Mouse (Mus musculus) midbrain, embryonic 14.5 days (tissue): ENCODE results near the gene Vmn1r209. TPM values are rescaled to one million over a fixed set of nuclear protein-coding genes. Genes with fewer than 3 reads are reported as not detected.
"Not testable (repeated sequence)": the region's sequence is repeated elsewhere in the genome, so short reads cannot be mapped to it uniquely, and the experiment has no call there.

ENCODE experiments used
- ATAC-seq: fragments of 200-750 bp; cut with Nextera tagmentation; 2 replicates; pipeline ENCODE4 v1.8.0; 2017; ENCODE audit warnings: moderate number of reproducible peaks, moderate library complexity; ENCODE audit not compliant: low FRiP score, low TSS enrichment
- DNase-seq: peaks from one replicate; pipeline ENCODE4 v3.0.0-alpha.2; 2015
- H3K27ac ChIP-seq: fragments of 300-500 bp; sonication (generic); replicated peaks from 2 replicates; pipeline ENCODE4 v1.5.1; 2014; ENCODE audit warnings: mild to moderate bottlenecking, low read depth, low read length, moderate library complexity
- H3K27me3 ChIP-seq: fragments of 300-500 bp; sonication (generic); 2 replicates; pipeline ENCODE4 v1.6.1; 2014; ENCODE audit warnings: low read length, control low read depth, mixed read lengths; ENCODE audit not compliant: control insufficient read depth, insufficient read depth
- H3K36me3 ChIP-seq: fragments of 300-500 bp; sonication (generic); 2 replicates; pipeline ENCODE4 v1.6.1; 2014; ENCODE audit warnings: low read length, control low read depth; ENCODE audit not compliant: control insufficient read depth, insufficient read depth
- H3K4me1 ChIP-seq: fragments of 300-500 bp; sonication (generic); 2 replicates; pipeline ENCODE4 v1.6.1; 2014; ENCODE audit warnings: mild to moderate bottlenecking, antibody characterized with exemption, low read length, control low read depth; ENCODE audit not compliant: control insufficient read depth, insufficient read depth
- H3K4me2 ChIP-seq: fragments of 300-500 bp; sonication (generic); 2 replicates; pipeline ENCODE4 v1.6.1; 2014; ENCODE audit warnings: mild to moderate bottlenecking, low read length, moderate library complexity
- H3K4me3 ChIP-seq: fragments of 300-500 bp; sonication (generic); replicated peaks from 2 replicates; pipeline ENCODE4 v1.5.1; 2014; ENCODE audit warnings: low read depth, low read length
- H3K9ac ChIP-seq: fragments of 300-500 bp; sonication (generic); replicated peaks from 2 replicates; pipeline ENCODE4 v1.6.1; 2014; ENCODE audit warnings: mild to moderate bottlenecking, low read length, moderate library complexity
- H3K9me3 ChIP-seq: fragments of 300-500 bp; sonication (generic); 2 replicates; pipeline ENCODE4 v1.6.1; 2016; ENCODE audit warnings: low read length, control low read depth, mixed read lengths; ENCODE audit not compliant: control insufficient read depth
- WGBS: fragments of 180-500 bp; shearing (Covaris S2); extraction: QIAGEN DNeasy Blood & Tissue Kit; methylation state at CpG from one replicate; pipeline ENCODE4 v1.1.7; 2014; 5-methylcytosine and 5-hydroxymethylcytosine counted together
- polyA plus RNA-seq: library from polyadenylated mRNA; unstranded; fragments of >200 nt; fragmentation: Nextera tagmentation; extraction: Ambion mirVana; gene quantifications from 2 replicates; pipeline ENCODE4 v1.2.1, GENCODE M21; 2014

Vmn1r209 gene
- not detected in 2 replicates for polyA plus RNA-seq

DNA sequence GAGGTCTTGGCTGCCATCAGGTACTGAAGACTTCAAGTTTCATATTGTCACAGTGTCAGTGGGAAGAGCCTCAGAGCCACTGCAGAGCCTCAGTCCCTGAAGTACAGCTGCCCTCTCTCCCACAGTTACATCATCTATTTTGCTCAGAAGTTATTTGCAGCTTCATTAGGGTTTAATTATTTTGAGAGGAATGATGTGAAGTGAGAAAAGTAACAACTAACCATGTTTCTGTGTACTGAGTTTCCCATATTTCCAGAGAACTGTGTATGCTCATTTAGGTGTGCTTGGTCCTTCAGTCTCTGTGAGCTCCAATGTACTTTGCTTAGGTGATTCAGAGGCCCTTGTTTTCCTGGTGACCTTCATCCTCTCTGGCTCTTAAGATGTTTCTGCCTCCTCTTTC, at the start of gene Vmn1r209:
Gene Vmn1r209 (minus strand): TSS at position 101 of the 400 bp plus-strand sequence.
- H3K27ac ChIP-seq, ATAC-seq, H3K27me3 ChIP-seq, H3K9me3 ChIP-seq, DNase-seq, H3K4me3 ChIP-seq, H3K36me3 ChIP-seq, H3K9ac ChIP-seq, H3K4me2 ChIP-seq, H3K4me1 ChIP-seq: not testable (repeated sequence)

DNA sequence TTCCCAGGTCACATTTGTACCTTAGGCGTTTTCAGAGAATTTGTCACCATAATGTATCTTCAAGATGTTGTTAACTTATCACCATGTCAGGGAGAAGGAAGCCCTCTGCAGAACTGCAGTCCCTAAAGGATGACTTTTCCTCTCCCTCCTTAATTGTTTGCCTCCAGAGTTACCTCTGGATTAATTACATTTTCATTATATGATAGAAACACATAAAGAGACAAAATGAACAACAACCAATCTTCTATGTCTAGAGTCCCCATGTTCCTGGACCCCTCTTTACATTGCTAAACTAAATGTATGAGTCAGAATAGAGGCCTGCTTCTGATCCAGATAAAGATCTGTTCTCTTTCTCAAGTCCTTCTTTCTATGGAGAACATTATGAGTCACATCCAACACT, 48.0 kb upstream of the Vmn1r209 start, which contains the start of gene Vmn1r211:
Gene Vmn1r211 (minus strand): TSS at position 101 of the 400 bp plus-strand sequence.
- H3K27me3 ChIP-seq = no peaks in the 10 kb centered on the region
- WGBS = 86% methylated on average over 1 of the region's 1 CpGs
- no peak within 1 kb of the TSS for H3K4me3 ChIP-seq
- H3K4me2 ChIP-seq = no peak within 1 kb of the TSS
- ATAC-seq = no peak
- DNase-seq = no peak
- no peak within 1 kb of the TSS for H3K9ac ChIP-seq
- no peaks in the 10 kb centered on the region for H3K4me1 ChIP-seq
- H3K9me3 ChIP-seq = no peaks in the 10 kb centered on the region
- no peaks in the 10 kb centered on the region for H3K36me3 ChIP-seq
- no peak within 1 kb of the TSS for H3K27ac ChIP-seq

DNA sequence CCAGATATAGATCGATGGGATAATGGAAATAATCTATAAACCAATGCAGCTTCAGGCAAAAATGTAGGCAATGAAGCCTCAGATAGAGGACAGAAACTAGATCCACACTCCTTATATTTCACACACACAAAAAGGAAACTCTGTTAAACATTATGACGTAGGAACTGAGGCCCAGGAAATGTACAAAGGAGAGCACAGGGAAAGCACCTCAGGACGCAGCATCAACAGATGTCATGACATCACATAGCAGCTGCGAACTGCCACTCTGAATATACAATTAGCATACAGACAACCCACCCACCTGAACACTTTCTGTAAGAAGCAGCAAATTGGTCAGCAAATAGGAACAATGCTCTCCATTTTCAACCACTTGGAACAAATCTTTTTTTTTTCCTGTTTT, 45.3 kb upstream of the Vmn1r209 start:
- no peaks in the 10 kb centered on the region for H3K36me3 ChIP-seq
- DNase-seq (no peak), ATAC-seq (no peak)
- no peak overlapping the region for H3K4me3 ChIP-seq
- WGBS = 73% methylated on average over 4 of the region's 4 CpGs
- no peak overlapping the region for H3K9ac ChIP-seq
- no peaks in the 10 kb centered on the region for H3K27me3 ChIP-seq
- no peaks in the 10 kb centered on the region for H3K4me1 ChIP-seq
- no peaks in the 10 kb centered on the region for H3K9me3 ChIP-seq
- no peak overlapping the region for H3K27ac ChIP-seq
- H3K4me2 ChIP-seq = no peak overlapping the region

DNA sequence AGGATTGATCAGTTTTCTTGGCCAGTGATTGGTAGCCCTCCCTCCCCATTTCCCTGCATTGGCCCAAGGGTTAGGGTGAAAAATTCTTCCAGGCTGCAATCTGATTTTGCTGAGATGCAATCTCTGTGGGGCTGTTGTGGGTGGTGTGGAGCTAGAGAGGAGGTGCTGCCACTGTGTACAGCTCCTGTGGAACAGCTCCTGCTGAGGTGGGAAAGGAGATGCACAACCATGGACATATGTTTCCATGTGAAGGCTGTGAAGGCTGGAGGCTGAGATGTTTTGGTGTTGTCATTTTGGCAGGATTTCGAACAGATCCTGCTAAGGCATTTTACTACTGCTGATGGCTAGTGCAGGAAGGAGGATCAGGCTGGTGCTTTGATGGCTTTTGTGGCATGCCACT, 37.3 kb upstream of the Vmn1r209 start:
- DNase-seq = no peak
- no peak for ATAC-seq
- Histone ChIP-seq H3K4me2 (no peak overlapping the region), H3K9me3 (no peaks in the 10 kb centered on the region), H3K36me3 (no peaks in the 10 kb centered on the region), H3K4me3 (no peak overlapping the region), H3K4me1 (no peaks in the 10 kb centered on the region), H3K27ac (no peak overlapping the region), H3K9ac (no peak overlapping the region), H3K27me3 (no peaks in the 10 kb centered on the region)
- 80% methylated on average over 1 of the region's 1 CpGs for WGBS

DNA sequence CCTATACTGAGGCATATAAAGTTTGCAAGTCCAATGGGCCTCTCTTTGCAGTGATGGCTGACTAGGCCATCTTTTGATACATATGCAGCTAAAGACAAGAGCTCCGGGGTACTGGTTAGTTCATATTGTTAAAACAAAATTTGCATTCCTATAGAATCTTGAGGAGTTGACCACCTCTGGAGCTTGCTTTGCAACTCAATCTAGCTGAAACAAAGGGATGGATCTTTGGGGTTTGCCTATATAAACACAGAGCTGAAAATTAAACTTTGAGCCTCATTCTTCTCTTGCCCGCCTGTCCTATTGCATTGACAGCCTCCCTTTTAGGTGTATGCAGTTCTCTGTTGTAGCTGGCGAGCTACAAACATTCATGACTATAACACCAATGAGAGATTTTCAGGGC, 34.8 kb upstream of the Vmn1r209 start:
- H3K27ac ChIP-seq, H3K4me3 ChIP-seq, H3K9ac ChIP-seq, DNase-seq, H3K4me1 ChIP-seq, H3K4me2 ChIP-seq, H3K36me3 ChIP-seq, H3K27me3 ChIP-seq, ATAC-seq, H3K9me3 ChIP-seq: not testable (repeated sequence)
- WGBS = 40% methylated on average over 3 of the region's 3 CpGs

DNA sequence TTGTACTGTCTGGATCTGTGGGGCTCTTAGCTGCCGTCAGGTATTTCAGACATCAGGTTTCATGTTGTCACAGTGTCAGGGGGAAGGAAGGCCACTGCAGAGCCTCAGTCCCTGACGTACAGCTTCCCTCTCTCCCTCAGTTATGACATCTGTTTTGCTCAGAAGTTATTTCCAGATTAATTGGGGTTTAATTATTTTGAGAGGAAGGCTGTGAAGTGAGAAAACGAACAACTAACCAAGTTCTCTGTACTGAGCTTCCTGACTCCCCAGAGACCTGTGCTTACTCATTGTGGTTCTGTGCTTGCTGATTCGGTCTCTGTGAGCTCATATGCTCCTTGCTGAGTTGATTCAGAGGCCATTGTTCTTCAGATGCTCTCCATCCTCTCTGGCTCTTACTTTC, 21.8 kb upstream of the Vmn1r209 start, which contains the start of gene Vmn1r210:
Gene Vmn1r210 (minus strand): TSS at position 101 of the 400 bp plus-strand sequence.
- ATAC-seq (no peak), DNase-seq (no peak)
- H3K4me1 ChIP-seq = no peaks in the 10 kb centered on the region
- H3K4me2 ChIP-seq = no peak within 1 kb of the TSS
- no peak within 1 kb of the TSS for H3K9ac ChIP-seq
- no peak within 1 kb of the TSS for H3K4me3 ChIP-seq
- WGBS = 66% methylated on average over 4 of the region's 4 CpGs
- no peaks in the 10 kb centered on the region for H3K9me3 ChIP-seq
- H3K27ac ChIP-seq = no peak within 1 kb of the TSS
- H3K27me3 ChIP-seq = no peaks in the 10 kb centered on the region
- no peaks in the 10 kb centered on the region for H3K36me3 ChIP-seq

DNA sequence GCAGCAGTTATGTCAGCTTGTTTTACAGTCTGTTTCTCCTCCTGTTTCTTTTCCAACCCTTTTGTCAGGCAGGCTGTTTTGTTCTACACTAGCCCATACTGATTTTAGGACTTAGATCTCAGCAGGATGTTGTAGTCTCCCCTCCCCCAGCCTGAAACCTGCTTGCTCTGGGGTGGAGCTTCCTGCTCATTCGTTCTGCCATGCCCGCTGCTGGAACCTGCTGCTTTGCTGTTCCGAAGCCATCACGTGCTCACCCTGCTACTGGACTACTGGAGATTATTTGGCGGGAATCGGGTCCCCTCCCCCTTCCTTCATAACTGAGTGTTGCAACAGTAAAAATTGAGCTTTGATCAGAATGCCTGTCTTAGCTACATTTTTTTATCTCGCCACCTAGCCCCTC, 19.9 kb upstream of the Vmn1r209 start:
- not testable (repeated sequence) for H3K9ac ChIP-seq, H3K27ac ChIP-seq, H3K9me3 ChIP-seq, DNase-seq, H3K4me2 ChIP-seq, H3K27me3 ChIP-seq, H3K4me1 ChIP-seq, H3K36me3 ChIP-seq, H3K4me3 ChIP-seq, ATAC-seq
- 36% methylated on average over 7 of the region's 7 CpGs for WGBS

DNA sequence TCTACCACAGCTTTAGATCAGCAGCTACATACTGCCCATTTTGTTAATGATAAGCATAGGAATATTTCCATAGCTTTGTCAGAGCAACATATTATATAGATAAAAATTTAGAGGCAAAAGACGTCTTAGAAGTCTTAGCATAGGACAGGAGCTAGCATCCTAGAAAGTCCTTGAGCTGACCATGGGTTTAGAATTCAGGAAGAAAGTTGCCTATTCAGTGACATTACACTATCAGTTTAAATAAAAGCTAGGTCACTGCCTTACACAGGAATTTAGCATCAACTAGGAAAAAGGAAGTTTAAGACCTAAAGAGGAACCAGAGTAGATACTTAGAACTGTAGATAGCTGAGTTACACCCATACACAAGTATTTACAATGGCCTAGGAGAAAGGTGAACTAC, 12.1 kb upstream of the Vmn1r209 start:
- not testable (repeated sequence) for ATAC-seq, H3K36me3 ChIP-seq, H3K4me2 ChIP-seq, H3K4me3 ChIP-seq, H3K27ac ChIP-seq, DNase-seq, H3K27me3 ChIP-seq, H3K9ac ChIP-seq, H3K9me3 ChIP-seq, H3K4me1 ChIP-seq
- 91% methylated on average over 1 of the region's 1 CpGs for WGBS

DNA sequence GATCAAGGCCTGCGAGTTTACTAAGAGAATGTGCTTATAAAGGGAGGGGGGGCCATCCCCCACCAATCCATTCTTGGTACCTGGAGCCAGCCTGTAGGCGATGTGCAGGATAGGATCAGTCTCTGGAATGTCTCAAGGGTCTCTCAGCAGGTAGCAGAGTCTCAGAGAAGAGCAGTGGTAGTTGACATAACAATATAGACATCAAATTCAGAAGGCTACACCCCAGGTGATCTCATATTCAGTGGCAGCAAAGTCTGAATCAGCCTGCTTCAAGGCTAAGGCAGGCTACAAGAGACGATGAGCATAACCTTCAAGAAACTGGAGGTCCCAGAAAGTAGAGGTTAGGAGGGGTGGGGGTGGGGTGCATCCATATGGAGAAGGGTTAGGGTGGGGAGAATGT, 21.4 kb downstream of the Vmn1r209 start:
- not testable (repeated sequence) for H3K36me3 ChIP-seq, ATAC-seq, H3K27me3 ChIP-seq, H3K4me1 ChIP-seq, DNase-seq, H3K4me2 ChIP-seq, H3K9me3 ChIP-seq, H3K4me3 ChIP-seq, H3K9ac ChIP-seq, H3K27ac ChIP-seq
- WGBS = 78% methylated on average over 3 of the region's 3 CpGs
